9 mouse cellular contexts compared by ENCODE assay signal in genomic region chr17:11975062-11975607, GRCm38 (mm10).
DNase-seq lines count a peak whose midpoint lies in the region; ATAC-seq and TF ChIP-seq lines count a peak whose summit lies in the region.
"Had no signal": no experiment of that assay in that cellular context is flagged by ENCODE, and none has a peak within 500 bp of the region (broad histone marks: within the 10 kb centered on the region; RNA-seq: fewer than 3 reads in every experiment).

No protein-coding gene starts in this region.

- no peak for ATAC-seq in neural tube, embryonic 15.5 days (ENCODE audit: low FRiP score)
- peak; percentile 13; the same call in 1 of the 2 replicates for ATAC-seq in forebrain, embryonic 16.5 days
- peak; percentile 16; the same call in 1 of the 2 replicates for ATAC-seq in stomach, embryonic 14.5 days (ENCODE audit: insufficient number of reproducible peaks, insufficient read depth, low FRiP score, low read depth)
- no peak for ATAC-seq in monocyte, adult 5-6 weeks (replicated peaks; ENCODE audit: insufficient number of reproducible peaks, low FRiP score, low TSS enrichment, poor library complexity, severe bottlenecking)

- no peaks in the 10 kb centered on the region for H3K9me3 ChIP-seq in neural tube, embryonic 15.5 days (replicated peaks)
- H3K9me3 ChIP-seq in forebrain, embryonic 16.5 days (ENCODE audit: control insufficient read depth, low read length): no peaks in the 10 kb centered on the region
- no peaks in the 10 kb centered on the region for H3K9me3 ChIP-seq in stomach, embryonic 14.5 days (ENCODE audit: control insufficient read depth, low read depth, low read length)
- H3K9me3 ChIP-seq: embryonic facial prominence, embryonic 15.5 days had no signal

- no peak overlapping the region for H3K9ac ChIP-seq in neural tube, embryonic 15.5 days (replicated peaks)
- H3K9ac ChIP-seq in forebrain, embryonic 16.5 days (replicated peaks; ENCODE audit: low read depth, low read length): no peak overlapping the region
- H3K9ac ChIP-seq in stomach, embryonic 14.5 days (replicated peaks; ENCODE audit: low read depth, low read length): no peak overlapping the region
- H3K9ac ChIP-seq: embryonic facial prominence, embryonic 15.5 days had no signal

- DNase-seq in neural tube, embryonic 10.5 days (ENCODE audit: extremely low spot score, low spot score): peak; percentile 52
- DNase-seq in adrenal gland, postnatal 25 days: peak; percentile 29
- DNase-seq in kidney, adult 2 months: peak; percentile 48
- peak; percentile 35 to 56 for DNase-seq in lung, adult 18-20 months

- no peak for TF ChIP-seq POLR2A in kidney, adult 2 months (IDR thresholded peaks at IDR 0.05; ENCODE audit: low read depth, low read length)

- TF ChIP-seq CTCF in kidney, adult 2 months (conservative IDR thresholded peaks at IDR 0.05; ENCODE audit: insufficient read depth, insufficient read length, low read depth, low read length): peak; percentile 66

- no peak overlapping the region for H3K27ac ChIP-seq in neural tube, embryonic 15.5 days (replicated peaks)
- no peak overlapping the region for H3K27ac ChIP-seq in forebrain, embryonic 16.5 days (ENCODE audit: low read length)
- no peak overlapping the region for H3K27ac ChIP-seq in kidney, adult 2 months (ENCODE audit: insufficient read depth, low read depth, low read length)
- H3K27ac ChIP-seq in stomach, embryonic 14.5 days (ENCODE audit: low read length): no peak overlapping the region
- H3K27ac ChIP-seq: embryonic facial prominence, embryonic 15.5 days had no signal

- H3K4me1 ChIP-seq in neural tube, embryonic 15.5 days: peaks cover 30% of the 10 kb centered on the region
- peaks cover 25% of the 10 kb centered on the region for H3K4me1 ChIP-seq in forebrain, embryonic 16.5 days (replicated peaks; ENCODE audit: control insufficient read depth, insufficient read depth, low read length)
- H3K4me1 ChIP-seq in kidney, adult 2 months (ENCODE audit: control insufficient read depth, insufficient read depth, low read length): no peaks in the 10 kb centered on the region; the same call in 1 of the 2 replicates
- H3K4me1 ChIP-seq in stomach, embryonic 14.5 days (ENCODE audit: control insufficient read depth, insufficient read depth, low read length): no peaks in the 10 kb centered on the region

- no peaks in the 10 kb centered on the region for H3K27me3 ChIP-seq in neural tube, embryonic 15.5 days (replicated peaks)
- H3K27me3 ChIP-seq in forebrain, embryonic 16.5 days (replicated peaks; ENCODE audit: control insufficient read depth, insufficient read depth, low read length): no peaks in the 10 kb centered on the region
- no peaks in the 10 kb centered on the region for H3K27me3 ChIP-seq in kidney, adult 2 months (replicated peaks; ENCODE audit: control insufficient read depth, insufficient read depth, low read length)
- no peaks in the 10 kb centered on the region for H3K27me3 ChIP-seq in stomach, embryonic 14.5 days (ENCODE audit: control insufficient read depth, insufficient read depth, low read length)

- H3K4me3 ChIP-seq in neural tube, embryonic 15.5 days (replicated peaks): no peak overlapping the region
- H3K4me3 ChIP-seq in forebrain, embryonic 16.5 days (replicated peaks; ENCODE audit: low read length): no peak overlapping the region
- no peak overlapping the region for H3K4me3 ChIP-seq in kidney, adult 2 months (ENCODE audit: insufficient read depth, low read depth, low read length)
- no peak overlapping the region for H3K4me3 ChIP-seq in stomach, embryonic 14.5 days (ENCODE audit: low read depth, low read length)
- H3K4me3 ChIP-seq: embryonic facial prominence, embryonic 15.5 days had no signal

- 39% methylated on average over 7 of the region's 7 CpGs for WGBS in neural tube, embryonic 15.5 days
- 32% methylated on average over 7 of the region's 7 CpGs for WGBS in forebrain, embryonic 16.5 days
- 19% methylated on average over 7 of the region's 7 CpGs for WGBS in kidney, adult 2 months
- WGBS in stomach, embryonic 14.5 days: 21% methylated on average over 7 of the region's 7 CpGs

- H3K4me2 ChIP-seq in neural tube, embryonic 15.5 days: no peak overlapping the region
- H3K4me2 ChIP-seq in forebrain, embryonic 16.5 days (ENCODE audit: low read length): no peak overlapping the region
- H3K4me2 ChIP-seq in stomach, embryonic 14.5 days (replicated peaks; ENCODE audit: low read depth, low read length): no peak overlapping the region
- H3K4me2 ChIP-seq: embryonic facial prominence, embryonic 15.5 days had no signal

- H3K36me3 ChIP-seq in neural tube, embryonic 15.5 days: no peaks in the 10 kb centered on the region
- no peaks in the 10 kb centered on the region for H3K36me3 ChIP-seq in forebrain, embryonic 16.5 days (ENCODE audit: control insufficient read depth, insufficient read depth)
- H3K36me3 ChIP-seq in kidney, adult 2 months (ENCODE audit: control insufficient read depth, insufficient read depth, low read length): no peaks in the 10 kb centered on the region
- H3K36me3 ChIP-seq in stomach, embryonic 14.5 days (ENCODE audit: control insufficient read depth, insufficient read depth, low read length): no peaks in the 10 kb centered on the region
- H3K36me3 ChIP-seq: embryonic facial prominence, embryonic 15.5 days had no signal

Comparison
In these comparisons a context has a peak if more than half of its experiments do, and no peak if none do; other contexts are left out.
1. ATAC-seq: peak in forebrain, embryonic 16.5 days (single experiment) and stomach, embryonic 14.5 days (single experiment); none in neural tube, embryonic 15.5 days (single experiment) and monocyte, adult 5-6 weeks (single experiment).
2. Peak in every context shown above with its lines, with median percentiles within 50 percentile points of each other: DNase-seq.